Mouse (Mus musculus) ES-E14 (cell line): ENCODE measurements around the gene Ssr1. TPM values are rescaled to one million over a fixed set of nuclear protein-coding genes. Genes with fewer than 3 reads are reported as not detected.

Experiments
- DNase-seq: peaks from one replicate; pipeline ENCODE4 v3.0.0-alpha.2; 2013; ENCODE audit warnings: low read depth, low spot score
- H3K27ac ChIP-seq: 2 replicates; pipeline ENCODE4 v1.5.1; 2012; ENCODE audit warnings: low read depth, mild to moderate bottlenecking, low read length, moderate library complexity, mixed read lengths; ENCODE audit not compliant: poor library complexity, insufficient read depth, severe bottlenecking
- H3K36me3 ChIP-seq: 2 replicates; pipeline ENCODE4 v1.6.1; 2012; ENCODE audit warnings: mild to moderate bottlenecking, low read length, moderate library complexity, mixed read lengths; ENCODE audit not compliant: control insufficient read depth, poor library complexity, insufficient read depth, severe bottlenecking
- H3K4me1 ChIP-seq, 2 experiments: fragments of 150-350 bp in 1 of 2; sonication (generic) in 1 of 2; 2 replicates each; pipeline ENCODE4 v1.6.1; 2012; ENCODE audit warnings: low read length in 2 of 2, mild to moderate bottlenecking in 1 of 2, mixed read lengths in 1 of 2; ENCODE audit not compliant: control insufficient read depth in 2 of 2, insufficient read depth in 2 of 2, poor library complexity in 1 of 2
- H3K4me3 ChIP-seq, 2 experiments: fragments of 150-350 bp in 1 of 2; sonication (generic) in 1 of 2; 2 replicates each; pipeline ENCODE4 v1.5.1; 2012; ENCODE audit warnings: low read length in 2 of 2, low read depth in 1 of 2, mild to moderate bottlenecking in 1 of 2, mixed read lengths in 1 of 2; ENCODE audit not compliant: insufficient read depth in 1 of 2, poor library complexity in 1 of 2, severe bottlenecking in 1 of 2
- H3K9ac ChIP-seq: 2 replicates; pipeline ENCODE4 v1.6.1; 2012; ENCODE audit warnings: low read depth, mild to moderate bottlenecking, low read length, mixed read lengths; ENCODE audit not compliant: poor library complexity, insufficient read depth, severe bottlenecking
- H3K9me3 ChIP-seq: fragments of 150-350 bp; sonication (generic); 2 replicates; pipeline ENCODE4 v1.6.1; 2012; ENCODE audit warnings: low read depth, mild to moderate bottlenecking, low read length; ENCODE audit not compliant: control insufficient read depth, insufficient read depth
- CHD2 ChIP-seq: IDR thresholded peaks from 2 replicates; pipeline ENCODE4 v1.6.1; 2014; ENCODE audit warnings: mild to moderate bottlenecking, low read depth, low read length, inconsistent platforms
- HCFC1 ChIP-seq: IDR thresholded peaks from 2 replicates; pipeline ENCODE4 v1.6.1; 2012; ENCODE audit warnings: low read length, inconsistent platforms, borderline replicate concordance; ENCODE audit not compliant: insufficient read depth
- MAFK ChIP-seq: IDR thresholded peaks from 2 replicates; pipeline ENCODE4 v1.6.1; 2014; ENCODE audit warnings: mild to moderate bottlenecking, low read depth, low read length, inconsistent platforms; ENCODE audit not compliant: insufficient read depth
- ZC3H11A ChIP-seq: IDR thresholded peaks from 2 replicates; pipeline ENCODE4 v1.6.1; 2012; ENCODE audit warnings: low read depth, mild to moderate bottlenecking, inconsistent platforms, low read length, borderline replicate concordance
- ZNF384 ChIP-seq: IDR thresholded peaks from 2 replicates; pipeline ENCODE4 v1.6.1; 2012; ENCODE audit warnings: low read depth, low read length, inconsistent platforms
- in situ Hi-C, 2 experiments: fragments of 600-800 bp; cut with MboI; formaldehyde crosslinking; loops; one replicate each; pipeline ENCODE4 v1.15.1; 2025; ENCODE audit warnings: low sequenced_read_pairs in 2 of 2, inconsistent platforms in 1 of 2; ENCODE audit not compliant: unreplicated experiment in 2 of 2
- total RNA-seq: library from RNA; depleted of rRNA; stranded (reverse); fragments of 300-350 nt; gene quantifications from 2 replicates; pipeline ENCODE4 v1.2.3, GENCODE M21; 2012

Gene Ssr1
- total RNA-seq, 1 experiment, result 82.0 TPM

- DNase-seq, result no peak
- H3K27ac ChIP-seq, result no peak overlapping the region
- no peak overlapping the region for H3K4me3 ChIP-seq
- H3K36me3 ChIP-seq, result peaks cover 15% of the 10 kb centered on the region
- H3K9ac ChIP-seq, result no peak overlapping the region
- in situ Hi-C loops, result no loop called here
- H3K4me1 ChIP-seq, result peaks cover 0 to 2% of the 10 kb centered on the region in 2 experiments; a peak in 1 of 4 replicates
- no peaks in the 10 kb centered on the region for H3K9me3 ChIP-seq
- TF ChIP-seq ZC3H11A, result no peak
- TF ChIP-seq CHD2, result no peak
- no peak for TF ChIP-seq MAFK
- TF ChIP-seq HCFC1, result no peak
- no peak for TF ChIP-seq ZNF384
These were observed 19.3 kb downstream of the Ssr1 start for GRCm38 (mm10) chr13:37974731-37975130.

- DNase-seq, result no peak
- Histone ChIP-seq H3K36me3 (peaks cover 9% of the 10 kb centered on the region), H3K9ac (no peak overlapping the region), H3K9me3 (no peaks in the 10 kb centered on the region), H3K4me3 (no peak overlapping the region), H3K27ac (no peak overlapping the region), H3K4me1 (no peaks in the 10 kb centered on the region)
- in situ Hi-C loops, result no loop called here
- TF ChIP-seq ZC3H11A, result no peak
- TF ChIP-seq CHD2, result no peak
- no peak for TF ChIP-seq MAFK
- TF ChIP-seq ZNF384, result no peak
These were observed 20.0 kb downstream of the Ssr1 start for GRCm38 (mm10) chr13:37974036-37974435.

GRCm38 (mm10) chr13:37970887-37971530, 23.0 kb downstream of the Ssr1 start:
- no peaks in the 10 kb centered on the region for H3K9me3 ChIP-seq
- TF ChIP-seq HCFC1 (no peak), ZC3H11A (no peak), ZNF384 (no peak), CHD2 (no peak), MAFK (no peak)
- no peak for DNase-seq
- H3K4me1 ChIP-seq, result peaks cover 2 to 9% of the 10 kb centered on the region in 2 experiments; a peak in 3 of 4 replicates
- H3K36me3 ChIP-seq, result no peaks in the 10 kb centered on the region; the same call in 1 of the 2 replicates
- H3K9ac ChIP-seq, result no peak overlapping the region
- no peak overlapping the region for H3K27ac ChIP-seq
- no peak overlapping the region for H3K4me3 ChIP-seq
- in situ Hi-C loops, result no loop called here

GRCm38 (mm10) chr13:37969988-37970387, 24.0 kb downstream of the Ssr1 start:
- Histone ChIP-seq H3K27ac (no peak overlapping the region), H3K9ac (no peak overlapping the region), H3K9me3 (no peaks in the 10 kb centered on the region), H3K36me3 (no peaks in the 10 kb centered on the region; the same call in 1 of the 2 replicates), H3K4me1 (peaks cover 2 to 13% of the 10 kb centered on the region in 2 experiments; a peak in 3 of 4 replicates), H3K4me3 (no peak overlapping the region)
- TF ChIP-seq HCFC1, result no peak
- TF ChIP-seq MAFK, result no peak
- no peak for TF ChIP-seq ZNF384
- TF ChIP-seq CHD2, result no peak
- TF ChIP-seq ZC3H11A, result no peak
- DNase-seq, result no peak
- in situ Hi-C loops, result no loop called here

GRCm38 (mm10) chr13:37969337-37969736, 24.7 kb downstream of the Ssr1 start:
- in situ Hi-C loops, result no loop called here
- DNase-seq, result peak; percentile 68

More at GRCm38 (mm10) chr13:37969337-37969736, 24.7 kb downstream of the Ssr1 start:
- no peak for TF ChIP-seq ZNF384
- no peak for TF ChIP-seq HCFC1
- peak; percentile 58; the same call in 1 of the 2 replicates for TF ChIP-seq ZC3H11A
- no peak overlapping the region for H3K27ac ChIP-seq
- H3K9me3 ChIP-seq, result no peaks in the 10 kb centered on the region
- no peaks in the 10 kb centered on the region; the same call in 1 of the 2 replicates for H3K36me3 ChIP-seq
- no peak overlapping the region for H3K4me3 ChIP-seq
- no peak overlapping the region for H3K9ac ChIP-seq
- peaks cover 2 to 15% of the 10 kb centered on the region in 2 experiments; a peak in 3 of 4 replicates for H3K4me1 ChIP-seq
